Mouse (Mus musculus) neural tube, embryonic 13.5 days (tissue): ENCODE measurements around the gene Elovl7. TPM values are rescaled to one million over a fixed set of nuclear protein-coding genes. Genes with fewer than 3 reads are reported as not detected.

Source experiments
- ATAC-seq: fragments of 200-750 bp; cut with Nextera tagmentation; 2 replicates; pipeline ENCODE4 v1.8.0; 2017; ENCODE audit warnings: low read depth, mild to moderate bottlenecking, moderate TSS enrichment, moderate library complexity
- H3K27ac ChIP-seq: fragments of 300-500 bp; sonication (generic); replicated peaks from 2 replicates; pipeline ENCODE4 v1.5.1; 2015; ENCODE audit warnings: moderate library complexity, mild to moderate bottlenecking, inconsistent platforms
- H3K27me3 ChIP-seq: fragments of 300-500 bp; sonication (generic); 2 replicates; pipeline ENCODE4 v1.6.1; 2015; ENCODE audit warnings: mild to moderate bottlenecking, inconsistent platforms
- H3K36me3 ChIP-seq: fragments of 300-500 bp; sonication (generic); 2 replicates; pipeline ENCODE4 v1.6.1; 2015; ENCODE audit warnings: mild to moderate bottlenecking, inconsistent platforms
- H3K4me1 ChIP-seq: fragments of 300-500 bp; sonication (generic); replicated peaks from 2 replicates; pipeline ENCODE4 v1.6.1; 2015; ENCODE audit warnings: inconsistent platforms
- H3K4me2 ChIP-seq: fragments of 300-500 bp; sonication (generic); 2 replicates; pipeline ENCODE4 v1.6.1; 2015; ENCODE audit warnings: inconsistent platforms, mild to moderate bottlenecking, moderate library complexity
- H3K4me3 ChIP-seq: fragments of 300-500 bp; sonication (generic); 2 replicates; pipeline ENCODE4 v1.5.1; 2015; ENCODE audit warnings: mild to moderate bottlenecking, inconsistent platforms
- H3K9ac ChIP-seq: fragments of 300-500 bp; sonication (generic); 2 replicates; pipeline ENCODE4 v1.6.1; 2015; ENCODE audit warnings: moderate library complexity, mild to moderate bottlenecking, inconsistent platforms
- H3K9me3 ChIP-seq: fragments of 300-500 bp; sonication (generic); 2 replicates; pipeline ENCODE4 v1.6.1; 2016; ENCODE audit warnings: inconsistent platforms
- WGBS: fragments of 180-500 bp; shearing (Covaris S2); methylation state at CpG from one replicate; pipeline ENCODE4 v1.1.7; 2015; 5-methylcytosine and 5-hydroxymethylcytosine counted together
- polyA plus RNA-seq: library from polyadenylated mRNA; unstranded; fragments of >200 nt; fragmentation: Nextera tagmentation; extraction: Ambion mirVana; gene quantifications from 2 replicates; pipeline ENCODE4 v1.2.1, GENCODE M21; 2015

Gene Elovl7
- polyA plus RNA-seq, 1 experiment from 2014 or later: 2.2 TPM

- Histone ChIP-seq H3K4me3 (no peak overlapping the region), H3K4me2 (no peak overlapping the region), H3K4me1 (no peaks in the 10 kb centered on the region), H3K27me3 (no peaks in the 10 kb centered on the region), H3K9ac (no peak overlapping the region), H3K27ac (no peak overlapping the region), H3K36me3 (no peaks in the 10 kb centered on the region), H3K9me3 (no peaks in the 10 kb centered on the region)
- no peak for ATAC-seq
- WGBS: 88% methylated on average over 5 of the region's 5 CpGs
Observed at GRCm38 (mm10) chr13:108253977-108254376, 39.8 kb downstream of the Elovl7 start.

- H3K36me3 ChIP-seq: no peaks in the 10 kb centered on the region
- no peak overlapping the region for H3K9ac ChIP-seq
- H3K27me3 ChIP-seq: no peaks in the 10 kb centered on the region
- WGBS: 67% methylated on average over 8 of the region's 8 CpGs
- H3K9me3 ChIP-seq: no peaks in the 10 kb centered on the region
- ATAC-seq: no peak
- no peak overlapping the region for H3K4me3 ChIP-seq
- H3K4me2 ChIP-seq: no peak overlapping the region
- no peaks in the 10 kb centered on the region for H3K4me1 ChIP-seq
- H3K27ac ChIP-seq: no peak overlapping the region
Observed at GRCm38 (mm10) chr13:108263042-108263441, 48.8 kb downstream of the Elovl7 start.

GRCm38 (mm10) chr13:108265394-108265793, 51.2 kb downstream of the Elovl7 start:
- Histone ChIP-seq H3K9me3 (no peaks in the 10 kb centered on the region), H3K4me2 (no peak overlapping the region), H3K9ac (no peak overlapping the region), H3K4me1 (no peaks in the 10 kb centered on the region), H3K4me3 (no peak overlapping the region), H3K27ac (no peak overlapping the region), H3K36me3 (no peaks in the 10 kb centered on the region), H3K27me3 (no peaks in the 10 kb centered on the region)
- 90% methylated on average over 4 of the region's 4 CpGs for WGBS
- no peak for ATAC-seq

GRCm38 (mm10) chr13:108267841-108268634, 53.8 kb downstream of the Elovl7 start:
- Histone ChIP-seq H3K27me3 (no peaks in the 10 kb centered on the region), H3K9me3 (no peaks in the 10 kb centered on the region), H3K9ac (no peak overlapping the region), H3K36me3 (no peaks in the 10 kb centered on the region), H3K4me1 (peaks cover 8% of the 10 kb centered on the region; the same call in 1 of the 2 replicates), H3K27ac (no peak overlapping the region), H3K4me2 (no peak overlapping the region), H3K4me3 (no peak overlapping the region)
- 83% methylated on average over 9 of the region's 9 CpGs for WGBS
- no peak for ATAC-seq

GRCm38 (mm10) chr13:108271458-108272148, 57.4 kb downstream of the Elovl7 start:
- H3K27ac ChIP-seq: no peak overlapping the region
- no peak overlapping the region for H3K9ac ChIP-seq
- no peak overlapping the region for H3K4me2 ChIP-seq
- no peaks in the 10 kb centered on the region for H3K36me3 ChIP-seq
- ATAC-seq: no peak
- WGBS: 39% methylated on average over 7 of the region's 7 CpGs
- H3K27me3 ChIP-seq: no peaks in the 10 kb centered on the region
- H3K9me3 ChIP-seq: no peaks in the 10 kb centered on the region
- peaks cover 13% of the 10 kb centered on the region for H3K4me1 ChIP-seq
- H3K4me3 ChIP-seq: no peak overlapping the region

GRCm38 (mm10) chr13:108272332-108272731, 58.1 kb downstream of the Elovl7 start:
- Histone ChIP-seq H3K4me2 (no peak overlapping the region), H3K9me3 (no peaks in the 10 kb centered on the region), H3K27ac (no peak overlapping the region), H3K4me3 (no peak overlapping the region), H3K36me3 (no peaks in the 10 kb centered on the region), H3K9ac (no peak overlapping the region), H3K27me3 (no peaks in the 10 kb centered on the region), H3K4me1 (peaks cover 13% of the 10 kb centered on the region)
- no peak for ATAC-seq
- WGBS: 77% methylated on average over 8 of the region's 8 CpGs

- Histone ChIP-seq H3K27me3 (no peaks in the 10 kb centered on the region), H3K36me3 (no peaks in the 10 kb centered on the region), H3K27ac (no peak overlapping the region), H3K4me1 (peaks cover 13% of the 10 kb centered on the region), H3K4me2 (peak overlapping the region; percentile 26), H3K9ac (no peak overlapping the region), H3K4me3 (no peak overlapping the region), H3K9me3 (no peaks in the 10 kb centered on the region)
- no peak for ATAC-seq
- WGBS: 45% methylated on average over 15 of the region's 15 CpGs
Observed at GRCm38 (mm10) chr13:108273034-108273433, 58.8 kb downstream of the Elovl7 start.

- Histone ChIP-seq H3K4me2 (peak overlapping the region; percentile 26), H3K9me3 (no peaks in the 10 kb centered on the region), H3K27me3 (no peaks in the 10 kb centered on the region), H3K9ac (no peak overlapping the region), H3K4me3 (no peak overlapping the region), H3K27ac (no peak overlapping the region), H3K36me3 (no peaks in the 10 kb centered on the region), H3K4me1 (peaks cover 13% of the 10 kb centered on the region)
- 29% methylated on average over 5 of the region's 5 CpGs for WGBS
- ATAC-seq: no peak
Observed at GRCm38 (mm10) chr13:108273456-108273855, 59.3 kb downstream of the Elovl7 start.

- Histone ChIP-seq H3K9ac (no peak overlapping the region), H3K4me3 (no peak overlapping the region), H3K36me3 (no peaks in the 10 kb centered on the region), H3K4me1 (peaks cover 17% of the 10 kb centered on the region), H3K27me3 (no peaks in the 10 kb centered on the region), H3K4me2 (no peak overlapping the region), H3K9me3 (no peaks in the 10 kb centered on the region), H3K27ac (no peak overlapping the region)
- no peak for ATAC-seq
- WGBS: 65% methylated on average over 1 of the region's 1 CpGs
Observed at GRCm38 (mm10) chr13:108276561-108276960, 62.4 kb downstream of the Elovl7 start.

- H3K27ac ChIP-seq: no peak overlapping the region
- no peak for ATAC-seq
- no peak overlapping the region for H3K4me2 ChIP-seq
- 80% methylated on average over 7 of the region's 7 CpGs for WGBS
- H3K9ac ChIP-seq: no peak overlapping the region
- H3K36me3 ChIP-seq: no peaks in the 10 kb centered on the region
- no peak overlapping the region for H3K4me3 ChIP-seq
- H3K27me3 ChIP-seq: no peaks in the 10 kb centered on the region
- H3K9me3 ChIP-seq: no peaks in the 10 kb centered on the region
- peaks cover 12% of the 10 kb centered on the region for H3K4me1 ChIP-seq
Observed at GRCm38 (mm10) chr13:108277320-108277719, 63.1 kb downstream of the Elovl7 start.

GRCm38 (mm10) chr13:108278592-108278991, 64.4 kb downstream of the Elovl7 start:
- Histone ChIP-seq H3K4me3 (no peak overlapping the region), H3K4me2 (no peak overlapping the region), H3K9ac (no peak overlapping the region), H3K4me1 (peaks cover 4% of the 10 kb centered on the region; the same call in 1 of the 2 replicates), H3K27ac (no peak overlapping the region), H3K36me3 (no peaks in the 10 kb centered on the region), H3K9me3 (no peaks in the 10 kb centered on the region), H3K27me3 (no peaks in the 10 kb centered on the region)
- no peak for ATAC-seq
- 68% methylated on average over 6 of the region's 6 CpGs for WGBS

- ATAC-seq: no peak
- H3K36me3 ChIP-seq: no peaks in the 10 kb centered on the region
- H3K9me3 ChIP-seq: no peaks in the 10 kb centered on the region
- H3K4me2 ChIP-seq: no peak overlapping the region
- no peaks in the 10 kb centered on the region for H3K4me1 ChIP-seq
- H3K4me3 ChIP-seq: no peak overlapping the region
- H3K9ac ChIP-seq: no peak overlapping the region
- H3K27ac ChIP-seq: no peak overlapping the region
- 89% methylated on average over 2 of the region's 2 CpGs for WGBS
- no peaks in the 10 kb centered on the region for H3K27me3 ChIP-seq
Observed at GRCm38 (mm10) chr13:108284312-108284711, 70.1 kb downstream of the Elovl7 start.
